Mouse (Mus musculus): ENCODE measurements at regions not wholly inside any gene's neighbourhood (a gene's known extent, or its start where the extent isn't known, plus 50 kb on each side); places are given as distances from the start of the nearest gene placed in this dataset.
"Not testable (repeated sequence)": the region's sequence is repeated elsewhere in the genome, so short reads cannot be mapped to it uniquely, and the experiment has no call there.

DNA sequence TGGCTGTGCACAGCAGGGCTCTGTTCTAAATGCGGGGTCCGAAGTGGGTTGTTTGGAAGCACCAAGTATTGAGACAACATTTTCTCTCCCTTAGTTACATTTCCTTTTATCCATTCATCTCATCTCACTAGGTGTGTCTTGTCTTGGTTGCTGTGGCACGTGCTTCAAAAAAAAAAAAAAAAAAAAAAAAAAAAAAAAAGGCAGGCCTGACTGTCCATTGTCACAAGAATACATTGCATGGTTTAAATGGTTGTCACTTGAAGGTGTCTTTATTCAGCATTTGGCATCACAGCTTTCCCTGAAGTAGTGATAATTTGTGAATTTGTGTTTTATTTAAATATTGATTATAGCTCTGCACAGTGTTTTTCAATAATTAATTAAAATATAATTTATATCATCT is 211.9 kb downstream of the Fgf9 start:
- no peak overlapping the region for H3K27ac ChIP-seq (ENCODE audit: insufficient read depth, low read length)
- TF ChIP-seq CTCF (IDR thresholded peaks at IDR 0.05; ENCODE audit: extremely low read depth, insufficient read depth, low read length) (no peak), POLR2A (IDR thresholded peaks at IDR 0.05; ENCODE audit: extremely low read depth, insufficient read depth, low read length) (no peak)

DNA sequence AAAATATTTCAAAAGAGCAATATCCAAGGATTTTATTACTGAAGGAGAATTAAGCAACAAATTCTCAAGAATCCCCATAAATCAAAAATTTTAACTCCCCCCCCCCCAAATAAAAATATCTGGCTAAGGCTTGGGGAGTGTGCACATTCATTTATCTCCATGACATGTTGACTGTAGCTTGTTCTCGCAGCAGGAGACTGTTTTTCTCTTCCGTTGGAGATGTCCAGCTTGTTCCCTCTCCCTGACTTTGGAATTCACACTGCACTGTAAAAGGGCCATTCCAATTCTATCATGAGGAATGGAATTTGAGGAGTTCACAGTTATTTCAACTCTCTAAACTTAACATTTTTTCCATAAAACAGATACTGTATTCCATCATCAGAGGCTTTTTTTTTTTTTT is 204.1 kb downstream of the Fgf9 start:
- H3K4me1 ChIP-seq (ENCODE audit: control insufficient read depth, insufficient read depth, low read length); H3K4me3 ChIP-seq (ENCODE audit: insufficient read depth, low read length); H3K27ac ChIP-seq (ENCODE audit: insufficient read depth, low read length): not testable (repeated sequence)

More for the DNA sequence above, 211.9 kb downstream of the Fgf9 start:
- no peak overlapping the region for H3K4me3 ChIP-seq (ENCODE audit: insufficient read depth, low read length)
- no peaks in the 10 kb centered on the region for H3K4me1 ChIP-seq (ENCODE audit: control insufficient read depth, insufficient read depth, low read length)

DNA sequence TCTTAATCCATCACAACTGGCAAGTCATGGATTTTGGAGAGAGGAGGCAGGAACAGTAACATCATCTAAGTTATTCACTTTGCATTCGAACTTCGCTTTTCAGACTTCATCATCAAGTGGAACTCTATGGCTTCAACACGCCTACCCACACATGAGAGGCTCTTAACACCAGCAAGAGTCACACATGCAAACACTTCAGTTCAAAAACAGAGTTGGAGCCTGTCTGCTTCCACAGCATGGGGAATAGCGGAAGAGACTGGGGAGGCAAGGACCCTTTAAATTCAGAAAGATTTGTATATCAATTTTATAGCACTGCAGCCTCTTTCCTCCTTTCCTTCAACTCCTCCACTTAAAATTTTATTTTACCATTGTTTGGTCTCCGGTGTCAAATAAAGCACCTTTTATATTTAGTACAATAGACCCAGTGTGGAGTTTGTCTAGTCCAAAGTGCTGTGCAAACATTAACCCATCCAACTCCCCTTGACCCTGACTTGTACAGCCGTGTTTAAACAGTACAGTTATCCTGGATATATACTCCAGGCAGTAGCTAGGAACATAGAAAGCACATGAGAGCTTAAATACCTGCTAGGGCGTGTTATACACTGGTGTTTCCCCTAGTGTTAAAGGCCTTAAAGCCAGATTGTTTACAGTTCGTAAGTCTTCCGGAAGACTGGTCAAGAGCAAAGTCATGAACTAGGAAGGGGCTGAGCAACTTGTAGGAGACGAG is 203.5 kb downstream of the Fgf9 start:
- Histone ChIP-seq H3K4me1 (ENCODE audit: control insufficient read depth, insufficient read depth, low read length) (no peaks in the 10 kb centered on the region), H3K27ac (ENCODE audit: insufficient read depth, low read length) (no peak overlapping the region), H3K4me3 (ENCODE audit: insufficient read depth, low read length) (no peak overlapping the region)
- TF ChIP-seq CTCF (IDR thresholded peaks at IDR 0.05; ENCODE audit: extremely low read depth, insufficient read depth, low read length) (no peak), POLR2A (IDR thresholded peaks at IDR 0.05; ENCODE audit: extremely low read depth, insufficient read depth, low read length) (no peak)

DNA sequence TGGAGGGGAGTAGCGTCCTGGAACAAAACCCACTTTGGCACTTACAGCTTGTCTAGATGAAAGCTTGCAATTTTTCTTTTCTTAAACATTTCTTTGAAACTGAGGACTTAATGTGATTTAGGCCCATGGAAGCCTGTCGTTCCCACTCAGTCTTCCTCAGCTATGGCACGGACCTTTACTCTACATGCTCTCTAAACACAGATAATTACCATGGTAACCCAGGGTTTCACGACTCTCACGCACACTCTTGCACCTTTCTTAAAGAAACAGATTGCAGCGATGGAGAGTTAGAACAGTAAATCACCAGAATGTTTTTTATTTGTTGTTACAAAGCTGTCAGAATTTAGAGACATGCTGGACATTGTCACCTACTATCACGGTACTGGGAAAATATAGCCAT is 195.0 kb downstream of the Fgf9 start:
- H3K4me3 ChIP-seq (ENCODE audit: insufficient read depth, low read length) = no peak overlapping the region
- TF ChIP-seq CTCF (IDR thresholded peaks at IDR 0.05; ENCODE audit: extremely low read depth, insufficient read depth, low read length) (no peak), POLR2A (IDR thresholded peaks at IDR 0.05; ENCODE audit: extremely low read depth, insufficient read depth, low read length) (no peak)
- no peaks in the 10 kb centered on the region for H3K4me1 ChIP-seq (ENCODE audit: control insufficient read depth, insufficient read depth, low read length)
- H3K27ac ChIP-seq (ENCODE audit: insufficient read depth, low read length) = no peak overlapping the region

DNA sequence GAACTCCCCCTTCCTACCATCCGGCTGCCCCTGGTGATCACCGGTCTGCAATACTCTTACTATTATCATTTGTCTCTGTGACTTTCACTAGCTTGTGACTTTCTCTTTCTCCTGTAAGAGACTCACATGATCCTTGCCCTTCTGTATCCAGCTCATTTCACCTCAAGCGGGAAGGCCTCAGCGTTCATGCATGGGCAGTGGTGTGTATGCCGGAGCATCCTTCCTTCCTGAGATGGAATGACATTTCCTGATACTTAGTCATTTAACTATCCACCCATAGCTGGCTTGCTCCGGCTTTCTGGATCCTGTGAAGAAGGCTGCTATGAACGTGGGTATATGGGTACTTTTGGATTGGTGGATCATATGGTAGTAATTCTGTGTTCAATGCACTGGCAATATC is 194.1 kb downstream of the Fgf9 start:
- no peaks in the 10 kb centered on the region for H3K4me1 ChIP-seq (ENCODE audit: control insufficient read depth, insufficient read depth, low read length)
- TF ChIP-seq CTCF (IDR thresholded peaks at IDR 0.05; ENCODE audit: extremely low read depth, insufficient read depth, low read length) (no peak), POLR2A (IDR thresholded peaks at IDR 0.05; ENCODE audit: extremely low read depth, insufficient read depth, low read length) (no peak)
- no peak overlapping the region for H3K27ac ChIP-seq (ENCODE audit: insufficient read depth, low read length)
- H3K4me3 ChIP-seq (ENCODE audit: insufficient read depth, low read length) = no peak overlapping the region

DNA sequence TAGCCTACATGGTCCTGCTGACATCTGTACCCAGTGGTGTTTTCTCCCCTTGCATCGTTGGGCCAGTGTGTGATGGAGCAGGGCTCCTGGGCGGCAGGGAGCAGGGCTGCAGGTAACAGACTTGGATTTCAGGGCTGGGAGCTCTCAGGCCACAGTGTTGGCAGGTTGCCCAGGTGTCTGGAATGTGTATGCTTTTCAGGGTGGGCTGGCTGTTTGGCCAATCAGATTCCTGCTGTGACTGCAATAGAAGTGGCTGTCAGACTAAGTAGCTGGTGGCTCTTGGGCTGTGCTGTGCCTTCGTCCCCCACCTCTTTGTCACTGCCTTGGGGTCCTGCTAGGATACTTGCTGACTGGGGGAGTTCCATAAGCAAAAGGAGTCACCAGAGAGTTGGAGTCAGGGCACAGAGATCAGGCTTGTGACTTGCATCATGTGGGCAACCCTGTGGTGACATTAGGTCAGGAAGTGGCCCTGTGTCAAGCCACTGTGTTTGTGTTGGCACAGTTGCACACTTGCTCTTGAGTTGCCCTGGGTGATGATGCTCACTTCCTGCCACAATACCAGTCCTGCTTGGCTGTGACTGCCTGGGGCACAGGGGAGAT is 183.1 kb downstream of the Fgf9 start:
- Histone ChIP-seq H3K27ac (ENCODE audit: insufficient read depth, low read length) (no peak overlapping the region), H3K4me1 (ENCODE audit: control insufficient read depth, insufficient read depth, low read length) (no peaks in the 10 kb centered on the region)
- TF ChIP-seq CTCF (IDR thresholded peaks at IDR 0.05; ENCODE audit: extremely low read depth, insufficient read depth, low read length) (no peak), POLR2A (IDR thresholded peaks at IDR 0.05; ENCODE audit: extremely low read depth, insufficient read depth, low read length) (no peak)

DNA sequence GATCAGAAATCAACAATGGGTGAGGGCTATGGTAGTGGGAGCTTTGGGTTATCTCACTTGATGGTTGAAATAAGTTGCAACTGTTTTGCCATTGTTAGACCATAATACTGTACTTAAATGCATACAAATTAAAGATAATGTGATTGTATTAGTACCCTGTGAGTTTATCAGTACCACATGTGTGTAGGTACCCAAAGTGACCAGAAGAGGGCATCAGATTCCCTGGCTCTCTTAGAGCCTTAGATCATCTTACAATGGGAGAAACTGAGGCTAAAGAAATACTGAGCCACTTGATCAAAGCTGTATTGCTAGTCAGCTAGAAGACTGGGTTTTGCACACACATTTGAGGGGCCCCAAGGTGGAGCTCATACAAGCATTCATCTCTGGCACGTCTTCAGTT is 155.5 kb downstream of the Fgf9 start:
- Histone ChIP-seq H3K27ac (ENCODE audit: insufficient read depth, low read length) (no peak overlapping the region), H3K4me1 (ENCODE audit: control insufficient read depth, insufficient read depth, low read length) (no peaks in the 10 kb centered on the region), H3K4me3 (ENCODE audit: insufficient read depth, low read length) (no peak overlapping the region)
- TF ChIP-seq POLR2A (IDR thresholded peaks at IDR 0.05; ENCODE audit: extremely low read depth, insufficient read depth, low read length) = no peak

More for the DNA sequence above, 183.1 kb downstream of the Fgf9 start:
- no peak overlapping the region for H3K4me3 ChIP-seq (ENCODE audit: insufficient read depth, low read length)

DNA sequence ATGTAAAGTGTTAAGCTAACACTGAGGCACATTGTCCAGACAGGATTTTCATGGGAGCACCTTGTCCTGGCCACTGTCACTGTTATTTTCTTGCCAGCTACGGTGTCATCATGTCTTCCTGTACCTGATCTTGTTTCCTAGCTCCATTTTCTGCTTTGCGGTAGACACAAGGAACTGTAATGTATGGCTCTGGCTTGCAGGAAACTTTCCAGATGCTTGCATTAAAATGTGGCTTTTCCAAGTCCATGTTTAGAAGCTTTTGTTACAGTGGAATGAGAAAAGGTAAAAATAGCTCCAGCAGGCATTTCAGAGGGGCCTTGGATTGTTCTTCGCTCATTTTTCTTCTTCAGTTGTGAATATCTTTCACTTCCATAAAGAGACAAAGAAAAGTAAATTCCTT is 154.1 kb downstream of the Fgf9 start:
- TF ChIP-seq POLR2A (IDR thresholded peaks at IDR 0.05; ENCODE audit: extremely low read depth, insufficient read depth, low read length) = no peak
- no peak for TF ChIP-seq CTCF (IDR thresholded peaks at IDR 0.05; ENCODE audit: extremely low read depth, insufficient read depth, low read length)
- no peak overlapping the region for H3K27ac ChIP-seq (ENCODE audit: insufficient read depth, low read length)
- no peaks in the 10 kb centered on the region for H3K4me1 ChIP-seq (ENCODE audit: control insufficient read depth, insufficient read depth, low read length)
- no peak overlapping the region for H3K4me3 ChIP-seq (ENCODE audit: insufficient read depth, low read length)

DNA sequence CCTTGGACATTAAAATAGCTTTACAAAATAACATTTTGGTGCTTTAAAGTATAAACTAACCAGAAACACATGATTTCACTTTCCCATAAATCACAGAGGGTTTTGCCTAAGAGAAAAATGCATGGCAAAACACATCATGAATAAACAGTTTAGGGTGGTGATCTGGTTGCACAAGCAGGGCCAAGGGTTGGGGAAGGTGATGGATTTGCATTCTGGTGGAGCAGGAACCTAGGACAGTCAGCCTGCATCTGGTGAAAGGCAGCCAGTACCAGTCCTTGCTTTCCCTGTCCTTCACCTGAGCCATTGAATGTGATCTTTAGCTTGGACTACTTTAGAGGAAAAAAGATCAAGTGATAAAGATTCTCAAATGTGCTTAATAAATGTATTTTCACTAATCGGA is 138.1 kb downstream of the Fgf9 start:
- H3K4me1 ChIP-seq (ENCODE audit: control insufficient read depth, insufficient read depth, low read length) = no peaks in the 10 kb centered on the region
- no peak overlapping the region for H3K4me3 ChIP-seq (ENCODE audit: insufficient read depth, low read length)
- no peak for TF ChIP-seq POLR2A (IDR thresholded peaks at IDR 0.05; ENCODE audit: extremely low read depth, insufficient read depth, low read length)
- no peak for TF ChIP-seq CTCF (IDR thresholded peaks at IDR 0.05; ENCODE audit: extremely low read depth, insufficient read depth, low read length)
- no peak overlapping the region for H3K27ac ChIP-seq (ENCODE audit: insufficient read depth, low read length)

DNA sequence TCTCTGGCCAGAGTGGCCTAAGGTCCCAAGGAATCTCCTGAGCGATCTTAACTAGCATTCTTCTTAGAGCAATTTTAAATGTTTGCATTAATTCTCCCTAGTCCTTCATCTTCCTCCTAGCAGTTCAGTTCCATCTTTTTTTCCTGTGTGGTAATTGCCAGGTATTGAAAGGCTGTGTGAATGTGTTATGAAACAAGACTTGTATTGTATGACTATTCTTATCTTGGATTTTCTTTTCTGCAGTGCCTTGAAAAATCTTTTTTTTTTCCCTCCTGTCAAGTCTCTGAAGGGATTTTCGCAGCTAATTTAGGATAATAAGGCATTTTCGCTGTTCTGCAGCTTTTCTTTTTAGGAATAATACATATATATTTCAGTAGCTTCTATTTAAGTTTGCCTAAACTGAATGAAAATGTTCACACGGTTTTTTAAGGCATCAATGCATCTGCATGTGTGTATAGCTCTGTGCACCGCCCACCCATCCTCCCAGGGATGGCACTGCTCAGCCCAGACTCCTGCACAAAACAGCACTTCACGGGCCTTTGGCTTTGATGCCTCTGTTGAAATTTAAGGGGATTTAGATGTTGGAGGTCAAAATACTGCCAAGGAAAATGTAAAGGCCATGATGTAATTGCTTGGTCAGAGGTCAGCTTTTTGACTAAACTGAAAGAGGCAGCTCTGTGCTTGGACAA is 132.4 kb downstream of the Fgf9 start:
- TF ChIP-seq POLR2A (IDR thresholded peaks at IDR 0.05; ENCODE audit: extremely low read depth, insufficient read depth, low read length) = no peak
- TF ChIP-seq CTCF (IDR thresholded peaks at IDR 0.05; ENCODE audit: extremely low read depth, insufficient read depth, low read length) = no peak
- no peak overlapping the region for H3K27ac ChIP-seq (ENCODE audit: insufficient read depth, low read length)

More for the DNA sequence above, 132.4 kb downstream of the Fgf9 start:
- H3K4me1 ChIP-seq (ENCODE audit: control insufficient read depth, insufficient read depth, low read length) = no peaks in the 10 kb centered on the region
- H3K4me3 ChIP-seq (ENCODE audit: insufficient read depth, low read length) = no peak overlapping the region
